Mouse (Mus musculus) frontal cortex, postnatal 36 days (tissue): ENCODE results near the gene D630003M21Rik.

Experiments
- DNase-seq, 2 experiments: peaks; one replicate each; pipeline ENCODE4 v3.0.0; 2022; ENCODE audit warnings: low spot score in 2 of 2

Gene D630003M21Rik

DNA sequence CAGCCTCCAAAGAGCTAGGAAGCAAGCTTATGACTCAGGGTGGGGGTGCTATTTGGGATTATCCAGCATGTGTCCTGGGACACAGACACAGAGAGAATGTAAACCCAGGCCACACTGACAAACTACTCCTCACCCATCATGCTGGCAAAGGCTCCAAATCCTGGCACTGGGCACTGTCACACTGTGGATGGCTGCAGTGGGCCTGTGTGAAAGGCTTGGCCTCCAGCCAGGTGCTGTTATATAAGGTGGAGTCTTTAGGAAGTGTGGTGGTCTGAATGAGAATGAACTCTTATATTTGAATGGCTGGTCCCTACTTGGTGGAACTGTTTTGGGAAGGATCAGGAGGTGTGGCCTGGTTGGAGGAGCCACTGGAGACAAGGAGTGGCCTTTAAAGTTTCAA lies 7.7 kb upstream of the D630003M21Rik start:
- no peak for DNase-seq

- DNase-seq: no peak
Measured at GRCm38 (mm10) chr2:158233106-158233505, 4.1 kb upstream of the D630003M21Rik start.

GRCm38 (mm10) chr2:158232414-158232813 lies 3.4 kb upstream of the D630003M21Rik start:
- DNase-seq: no peak

- no peak for DNase-seq
Measured at GRCm38 (mm10) chr2:158231071-158231470, 2.0 kb upstream of the D630003M21Rik start.

DNA sequence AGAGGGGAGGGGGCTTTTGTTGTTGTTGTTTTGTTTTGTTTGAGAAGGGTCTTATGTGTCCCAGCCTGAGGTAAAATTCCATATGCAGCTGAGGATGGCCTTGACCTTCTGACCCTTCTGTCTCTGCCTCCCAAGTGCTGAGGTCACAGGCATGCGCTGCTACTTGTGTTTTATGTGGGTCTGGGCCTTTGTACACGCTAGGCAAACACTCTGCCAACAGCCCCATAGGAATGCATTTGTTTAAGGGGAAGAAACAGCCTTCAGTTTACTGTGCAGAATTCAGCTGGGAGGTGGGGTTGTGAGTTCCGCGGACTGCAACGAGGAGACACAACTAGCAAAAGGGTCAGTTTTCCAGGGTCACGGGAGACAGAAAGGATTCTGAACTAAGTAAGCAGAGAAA lies 1.6 kb upstream of the D630003M21Rik start:
- no peak for DNase-seq

DNA sequence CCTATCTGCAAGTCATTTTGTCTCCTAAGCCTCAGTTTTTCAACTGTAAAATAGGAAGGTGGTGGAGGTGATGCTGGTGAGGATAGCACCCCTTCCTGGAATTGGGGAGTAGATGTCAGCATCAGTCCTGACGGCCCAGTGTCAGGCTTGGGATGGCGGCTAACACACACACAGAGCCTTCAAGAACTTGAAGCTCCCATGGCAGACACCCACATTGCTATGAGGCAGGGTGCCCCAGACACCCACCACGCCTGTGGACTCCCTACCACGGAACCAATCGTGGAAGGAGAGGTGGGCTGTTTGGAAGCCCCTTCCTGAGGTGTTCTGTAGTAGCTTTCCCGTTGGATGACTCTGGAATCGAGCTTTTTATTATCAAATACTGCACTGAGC lies 476 bp upstream of the D630003M21Rik start:
- DNase-seq: no peak

GRCm38 (mm10) chr2:158225301-158225700 lies 3.7 kb downstream of the D630003M21Rik start:
- no peak for DNase-seq

DNA sequence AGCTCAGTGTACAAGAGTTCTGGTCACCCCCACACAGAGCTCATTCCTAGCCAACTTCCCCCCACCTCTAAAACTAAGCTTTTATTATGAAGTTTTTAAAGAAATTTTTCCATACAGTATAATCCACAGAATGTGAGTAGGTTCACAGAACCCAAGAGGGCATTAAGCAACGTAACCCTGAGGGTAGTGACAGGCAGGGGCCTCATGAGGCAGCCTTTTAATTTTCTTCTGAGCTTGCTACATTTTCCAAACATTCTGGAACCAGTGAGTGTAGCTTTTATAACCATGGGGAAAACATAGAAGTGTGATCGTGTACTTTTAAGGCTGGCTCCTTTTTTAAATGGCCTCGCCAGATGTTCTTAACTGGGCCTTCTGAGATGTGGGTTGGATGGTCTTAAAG lies 5.5 kb downstream of the D630003M21Rik start:
- no peak for DNase-seq

- DNase-seq: no peak
Measured at GRCm38 (mm10) chr2:158222664-158223063, 6.4 kb downstream of the D630003M21Rik start.

- DNase-seq: no peak
Measured at GRCm38 (mm10) chr2:158221446-158222084, 7.5 kb downstream of the D630003M21Rik start.

DNA sequence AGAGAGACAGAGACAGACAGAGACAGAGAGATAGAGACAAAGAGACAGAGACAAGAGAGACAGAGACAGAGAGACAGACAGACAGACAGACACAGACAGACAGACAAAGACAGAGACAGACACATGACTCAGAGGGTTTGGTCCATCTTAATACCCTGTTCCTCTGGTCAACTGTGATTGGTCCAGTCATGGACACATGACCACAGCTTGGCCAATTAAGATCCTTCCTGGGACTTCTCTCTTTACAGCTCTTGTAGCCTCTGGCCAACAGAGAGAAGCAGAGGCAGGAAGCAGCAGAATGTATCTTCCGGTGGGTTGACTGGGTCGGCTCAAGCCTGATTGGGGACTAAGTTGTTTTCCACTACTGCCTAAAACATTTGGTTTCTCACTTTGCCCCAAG lies 9.5 kb downstream of the D630003M21Rik start:
- no peak for DNase-seq

- DNase-seq: no peak
Measured at GRCm38 (mm10) chr2:158216510-158216909, 12.5 kb downstream of the D630003M21Rik start.

DNA sequence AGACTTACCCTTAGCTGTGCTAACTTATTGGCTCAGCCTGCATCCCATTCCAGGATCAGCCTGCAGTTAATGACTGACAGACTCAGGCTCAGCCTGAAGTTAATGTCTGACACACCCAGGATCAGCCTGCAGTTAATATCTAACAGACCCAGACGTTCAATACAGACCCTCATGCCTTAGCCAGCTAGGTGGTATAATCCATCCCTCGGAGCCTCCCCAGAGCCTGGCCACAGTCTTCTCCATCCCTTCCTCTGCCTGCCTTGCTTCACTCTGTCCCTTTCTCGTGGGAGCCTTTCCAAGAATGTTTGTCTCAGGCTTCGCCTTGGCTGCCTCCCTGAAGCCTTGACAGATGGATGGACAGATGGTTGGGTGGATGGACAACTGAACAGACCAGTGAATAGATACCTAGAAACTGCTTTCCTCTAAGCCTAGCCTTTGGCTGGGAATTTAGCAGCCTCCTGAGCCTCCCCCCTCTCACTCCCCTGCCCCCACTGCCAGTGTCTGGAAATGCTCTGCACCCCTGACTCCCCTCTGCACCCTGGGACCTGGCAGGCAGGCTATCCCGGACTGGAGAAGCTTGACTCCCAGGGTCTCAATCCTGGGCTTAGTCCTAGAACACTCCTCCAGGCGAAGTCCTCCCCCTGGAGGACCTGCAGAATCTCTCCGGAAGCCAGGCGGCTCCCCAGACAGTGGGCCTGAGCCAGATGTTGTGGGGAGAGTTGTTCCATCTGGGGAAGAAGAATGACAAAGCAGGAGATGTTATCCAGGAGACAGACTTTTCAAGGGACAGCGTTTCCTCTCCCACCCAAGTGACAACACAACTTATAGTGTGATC lies 13.5 kb downstream of the D630003M21Rik start:
- DNase-seq: no peak

DNA sequence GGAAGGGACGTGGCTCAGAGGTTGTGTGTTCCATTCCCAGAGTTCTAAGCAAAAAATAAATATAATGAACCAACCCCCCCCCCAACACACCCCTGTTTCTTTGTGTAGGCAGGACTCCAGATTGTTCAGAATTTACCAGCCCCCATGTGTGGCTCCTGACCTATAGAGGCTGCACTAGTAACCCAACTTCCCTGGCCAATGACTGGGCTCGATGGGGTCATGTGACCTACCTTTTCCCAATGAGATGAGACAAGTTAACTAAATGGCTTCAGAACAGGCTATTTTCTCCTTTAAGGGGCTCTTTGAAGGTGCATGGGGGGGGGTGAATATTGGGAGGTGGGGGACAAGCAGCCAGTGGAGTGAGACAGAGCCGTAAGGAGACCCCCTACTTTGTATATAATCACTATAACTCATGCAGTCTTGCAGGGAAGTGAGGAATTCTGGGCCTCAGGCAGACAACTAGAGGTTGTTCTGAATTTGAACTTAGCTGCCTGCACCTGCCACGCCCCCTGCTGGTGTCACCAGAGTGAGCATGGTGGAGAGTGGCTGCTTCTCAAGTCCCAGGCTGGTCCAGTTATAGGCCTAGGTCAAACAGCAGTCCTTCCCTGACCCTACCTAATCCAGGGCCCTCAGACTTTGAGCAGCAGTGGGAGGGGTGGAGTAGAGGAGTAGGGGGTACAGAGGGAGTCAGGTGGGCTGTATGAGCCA lies 17.1 kb downstream of the D630003M21Rik start:
- DNase-seq: no peak

- no peak for DNase-seq
Measured at GRCm38 (mm10) chr2:158210958-158211357, 18.1 kb downstream of the D630003M21Rik start.

DNA sequence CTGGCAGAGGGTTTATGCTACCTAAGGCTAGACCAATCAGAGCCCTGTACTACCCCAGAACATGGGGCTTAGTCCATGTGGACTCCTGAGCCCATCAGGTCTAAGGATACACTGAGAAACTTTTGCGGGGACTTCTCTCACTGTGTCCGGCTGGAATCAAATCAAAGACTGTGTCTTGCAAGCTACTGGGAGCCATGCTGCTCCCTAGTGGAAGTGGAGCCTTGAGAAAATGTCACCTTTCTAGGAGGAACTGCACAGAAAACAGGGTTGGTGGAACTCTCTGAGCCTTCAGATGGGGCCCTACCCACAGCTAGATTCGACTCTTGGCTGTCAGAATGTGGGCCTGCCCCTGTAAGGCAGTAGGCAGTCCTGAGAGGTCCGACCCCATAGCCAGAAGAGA lies 18.5 kb downstream of the D630003M21Rik start:
- no peak for DNase-seq

DNA sequence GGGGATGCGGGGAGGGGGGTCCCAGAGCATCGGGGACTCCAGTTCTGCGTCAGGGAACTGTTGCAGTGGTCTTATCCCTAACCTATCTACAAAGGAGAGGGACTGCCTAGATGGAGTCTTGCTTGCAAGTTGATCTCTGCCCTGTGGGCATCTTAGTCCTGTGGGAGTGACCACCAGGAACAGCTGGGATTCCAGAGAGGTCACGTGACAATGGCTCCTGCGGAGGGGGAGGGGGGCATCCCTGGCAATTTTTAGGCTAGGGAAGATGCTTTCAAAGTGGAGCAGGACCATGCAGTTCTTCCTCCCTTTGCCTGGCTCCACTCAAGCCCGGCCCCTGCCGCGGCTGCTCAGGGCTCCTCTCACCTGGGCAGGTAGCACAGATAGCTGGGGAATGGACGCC lies 19.2 kb downstream of the D630003M21Rik start:
- DNase-seq: no peak

DNA sequence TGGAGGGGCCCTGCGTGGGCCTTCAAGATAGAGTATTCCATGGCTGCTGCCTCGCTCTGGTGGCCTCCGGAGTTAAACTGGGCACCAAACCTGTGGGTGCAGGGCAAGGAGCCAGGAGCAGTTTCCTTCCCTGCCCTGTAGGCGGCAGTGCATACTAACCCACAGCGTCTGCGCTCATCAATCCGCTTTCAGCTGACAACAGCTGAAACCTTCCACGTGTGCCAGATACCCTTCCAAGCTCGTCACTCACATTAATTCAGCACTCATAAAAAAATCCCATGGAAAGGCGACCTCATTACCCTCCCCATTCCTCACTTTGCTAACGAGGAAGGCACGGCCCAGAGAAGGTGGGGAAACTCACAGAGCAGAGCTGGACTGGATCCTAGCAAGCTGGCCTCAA lies 21.2 kb downstream of the D630003M21Rik start:
- DNase-seq: peak; percentile 71 to 75

GRCm38 (mm10) chr2:158204114-158204513 lies 24.9 kb downstream of the D630003M21Rik start:
- peak; percentile 71 to 82 for DNase-seq

DNA sequence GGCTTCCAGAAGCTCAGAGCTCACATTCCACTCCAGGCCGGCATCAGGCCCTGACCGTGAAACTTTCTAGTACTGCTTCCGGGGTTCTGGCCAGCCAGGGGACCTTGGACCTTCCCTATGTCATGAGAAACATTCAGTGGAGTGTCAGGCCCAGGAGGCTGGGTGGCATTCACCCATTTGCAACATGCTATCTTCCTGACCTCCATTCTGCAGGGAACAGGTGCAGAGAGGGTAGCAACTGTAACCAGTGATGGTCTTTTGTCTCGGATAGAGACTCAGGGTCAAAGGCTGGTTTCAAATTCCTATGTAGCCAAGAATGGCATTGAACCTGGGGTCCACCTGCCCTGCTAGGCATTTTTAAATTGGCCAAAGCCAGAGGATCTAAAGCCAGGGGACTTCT lies 25.3 kb downstream of the D630003M21Rik start:
- no peak for DNase-seq

GRCm38 (mm10) chr2:158199281-158199680 lies 29.7 kb downstream of the D630003M21Rik start:
- DNase-seq: no peak

DNA sequence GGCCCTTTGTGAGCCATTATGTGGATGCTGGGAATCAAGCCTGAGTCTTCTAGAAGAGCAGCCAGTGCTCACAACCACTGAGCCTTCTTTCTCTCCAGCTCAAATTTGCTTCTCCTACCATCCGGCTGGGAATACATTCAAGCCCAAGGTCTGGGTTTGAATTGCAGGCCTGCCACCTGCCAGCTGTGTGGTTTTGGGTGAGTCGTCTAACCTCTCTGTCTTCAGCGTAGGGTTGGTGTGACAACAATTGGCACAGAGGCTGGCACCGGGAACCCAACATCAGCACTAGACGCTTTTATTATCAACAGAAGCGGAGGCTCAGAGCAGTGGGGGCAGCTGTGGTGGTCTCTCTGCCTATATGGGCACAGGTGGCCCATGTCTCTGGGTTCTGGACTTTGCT lies 30.2 kb downstream of the D630003M21Rik start:
- DNase-seq: no peak

GRCm38 (mm10) chr2:158197971-158198370 lies 31.1 kb downstream of the D630003M21Rik start:
- DNase-seq: no peak
